Mouse (Mus musculus) midbrain, embryonic 14.5 days (tissue): ENCODE measurements at regions not wholly inside any gene's neighbourhood (a gene's known extent, or its start where the extent isn't known, plus 50 kb on each side); places are given as distances from the start of the nearest gene placed in this dataset.
A peak's percentile ranks its signal among the peaks of the same experiment; 100 is the strongest.

ENCODE experiments used
- ATAC-seq: fragments of 200-750 bp; cut with Nextera tagmentation; 2 replicates; pipeline ENCODE4 v1.8.0; 2017; ENCODE audit warnings: moderate number of reproducible peaks, moderate library complexity; ENCODE audit not compliant: low FRiP score, low TSS enrichment
- DNase-seq: peaks from one replicate; pipeline ENCODE4 v3.0.0-alpha.2; 2015
- H3K27ac ChIP-seq: fragments of 300-500 bp; sonication (generic); replicated peaks from 2 replicates; pipeline ENCODE4 v1.5.1; 2014; ENCODE audit warnings: mild to moderate bottlenecking, low read depth, low read length, moderate library complexity
- H3K27me3 ChIP-seq: fragments of 300-500 bp; sonication (generic); 2 replicates; pipeline ENCODE4 v1.6.1; 2014; ENCODE audit warnings: low read length, control low read depth, mixed read lengths; ENCODE audit not compliant: control insufficient read depth, insufficient read depth
- H3K36me3 ChIP-seq: fragments of 300-500 bp; sonication (generic); 2 replicates; pipeline ENCODE4 v1.6.1; 2014; ENCODE audit warnings: low read length, control low read depth; ENCODE audit not compliant: control insufficient read depth, insufficient read depth
- H3K4me1 ChIP-seq: fragments of 300-500 bp; sonication (generic); 2 replicates; pipeline ENCODE4 v1.6.1; 2014; ENCODE audit warnings: mild to moderate bottlenecking, antibody characterized with exemption, low read length, control low read depth; ENCODE audit not compliant: control insufficient read depth, insufficient read depth
- H3K4me2 ChIP-seq: fragments of 300-500 bp; sonication (generic); 2 replicates; pipeline ENCODE4 v1.6.1; 2014; ENCODE audit warnings: mild to moderate bottlenecking, low read length, moderate library complexity
- H3K4me3 ChIP-seq: fragments of 300-500 bp; sonication (generic); replicated peaks from 2 replicates; pipeline ENCODE4 v1.5.1; 2014; ENCODE audit warnings: low read depth, low read length
- H3K9ac ChIP-seq: fragments of 300-500 bp; sonication (generic); replicated peaks from 2 replicates; pipeline ENCODE4 v1.6.1; 2014; ENCODE audit warnings: mild to moderate bottlenecking, low read length, moderate library complexity
- H3K9me3 ChIP-seq: fragments of 300-500 bp; sonication (generic); 2 replicates; pipeline ENCODE4 v1.6.1; 2016; ENCODE audit warnings: low read length, control low read depth, mixed read lengths; ENCODE audit not compliant: control insufficient read depth
- WGBS: fragments of 180-500 bp; shearing (Covaris S2); extraction: QIAGEN DNeasy Blood & Tissue Kit; methylation state at CpG from one replicate; pipeline ENCODE4 v1.1.7; 2014; 5-methylcytosine and 5-hydroxymethylcytosine counted together

DNA sequence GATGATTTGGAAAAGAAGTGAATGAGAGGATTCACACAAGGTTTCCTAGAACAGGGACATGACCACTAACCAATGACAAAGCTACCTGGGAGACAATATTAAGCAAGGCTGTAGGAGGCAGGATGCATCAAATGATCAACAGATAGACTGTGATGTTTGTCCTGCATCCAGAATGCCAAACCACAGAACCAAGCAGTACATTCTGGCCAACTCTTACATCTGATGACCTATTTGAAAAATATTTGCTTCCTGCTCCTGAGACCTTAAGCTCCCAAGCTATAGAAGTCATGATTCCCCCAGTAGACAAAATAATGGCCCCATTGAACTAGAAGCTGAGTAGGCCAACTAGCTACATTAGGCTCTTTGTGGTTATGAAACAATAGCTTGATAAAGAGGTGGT, 498.6 kb upstream of the Gm10131 start:
- DNase-seq (no peak), ATAC-seq (no peak)
- Histone ChIP-seq H3K9ac (no peak overlapping the region), H3K27ac (no peak overlapping the region), H3K4me1 (no peaks in the 10 kb centered on the region), H3K4me3 (no peak overlapping the region), H3K27me3 (no peaks in the 10 kb centered on the region), H3K36me3 (no peaks in the 10 kb centered on the region), H3K4me2 (no peak overlapping the region), H3K9me3 (no peaks in the 10 kb centered on the region)

DNA sequence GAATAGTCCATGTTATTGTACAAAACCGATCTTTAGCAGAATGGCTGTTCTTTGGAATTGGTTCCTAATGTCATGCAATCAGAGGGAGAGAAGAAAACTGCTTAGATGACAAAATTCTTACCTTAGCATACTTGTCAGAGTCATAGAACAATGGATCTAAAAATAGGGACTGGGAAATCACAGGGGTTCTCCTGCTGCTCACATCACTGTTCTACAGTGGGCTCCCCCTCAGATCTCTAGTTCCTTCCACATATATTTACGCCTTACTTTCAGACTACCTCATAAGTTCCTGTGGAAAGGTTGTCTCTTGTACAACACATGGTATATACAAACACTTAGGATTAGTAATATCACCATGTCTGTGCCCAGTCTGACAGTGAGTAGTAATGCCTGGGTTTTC, 495.9 kb upstream of the Gm10131 start:
- no peaks in the 10 kb centered on the region for H3K27me3 ChIP-seq
- ATAC-seq (no peak), DNase-seq (no peak)
- no peak overlapping the region for H3K4me2 ChIP-seq
- H3K27ac ChIP-seq = no peak overlapping the region
- H3K4me1 ChIP-seq = no peaks in the 10 kb centered on the region
- H3K9me3 ChIP-seq = no peaks in the 10 kb centered on the region
- H3K9ac ChIP-seq = no peak overlapping the region
- H3K36me3 ChIP-seq = no peaks in the 10 kb centered on the region
- 92% methylated on average over 2 of the region's 2 CpGs for WGBS
- no peak overlapping the region for H3K4me3 ChIP-seq

DNA sequence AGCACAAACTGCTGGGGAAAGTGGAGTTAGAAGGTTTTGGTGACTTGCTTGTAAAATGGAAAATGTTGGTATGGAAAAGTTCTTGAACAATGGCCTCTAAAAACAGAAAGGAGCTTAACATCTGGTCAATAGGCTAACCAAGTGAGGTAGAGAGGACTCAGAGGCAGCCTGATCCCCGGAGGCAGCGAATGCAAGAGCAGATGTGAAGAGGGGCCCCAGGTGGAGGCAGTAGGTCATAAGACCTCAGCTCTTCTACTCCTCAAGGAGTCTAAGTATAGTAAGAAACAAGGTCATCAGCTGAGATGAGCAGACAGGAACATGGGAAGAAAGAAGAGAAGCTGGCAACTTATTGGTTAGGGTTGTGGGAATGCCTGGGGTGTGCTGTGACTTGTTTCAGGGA, 493.5 kb upstream of the Gm10131 start:
- 0 out of 2 replicates have a peak, but pooled peaks cover 4% of the 10 kb centered on the region for H3K4me1 ChIP-seq
- H3K27me3 ChIP-seq = no peaks in the 10 kb centered on the region
- DNase-seq (no peak), ATAC-seq (no peak)
- H3K36me3 ChIP-seq = no peaks in the 10 kb centered on the region
- WGBS = 97% methylated on average over 2 of the region's 2 CpGs
- H3K4me2 ChIP-seq = no peak overlapping the region
- no peak overlapping the region for H3K9ac ChIP-seq
- no peak overlapping the region for H3K27ac ChIP-seq
- no peaks in the 10 kb centered on the region for H3K9me3 ChIP-seq
- no peak overlapping the region for H3K4me3 ChIP-seq

DNA sequence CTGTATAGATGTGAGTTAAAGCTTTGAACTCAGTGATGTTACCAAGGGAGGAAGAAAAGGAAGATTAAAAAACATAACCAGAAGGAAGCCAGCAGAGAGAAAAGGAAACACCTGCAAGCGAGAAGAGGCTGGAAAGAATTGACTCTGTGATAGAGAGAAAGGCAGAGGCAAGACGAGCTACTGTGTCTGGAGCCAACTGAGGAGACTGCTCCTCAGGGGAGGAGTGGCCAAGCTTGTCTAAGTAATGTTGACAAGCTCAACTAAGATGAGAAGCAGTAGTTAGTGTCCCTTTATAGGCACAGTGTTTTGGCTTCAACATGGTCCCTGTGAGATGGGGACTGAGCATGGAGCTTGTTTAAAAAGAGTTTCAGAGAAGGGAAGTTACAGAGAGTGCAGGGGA, 493.0 kb upstream of the Gm10131 start:
- Histone ChIP-seq H3K9me3 (no peaks in the 10 kb centered on the region), H3K4me2 (no peak overlapping the region), H3K4me3 (no peak overlapping the region), H3K9ac (no peak overlapping the region), H3K27me3 (no peaks in the 10 kb centered on the region), H3K27ac (no peak overlapping the region), H3K36me3 (no peaks in the 10 kb centered on the region), H3K4me1 (0 out of 2 replicates have a peak, but pooled peaks cover 4% of the 10 kb centered on the region)
- ATAC-seq (no peak), DNase-seq (no peak)
- WGBS = 73% methylated on average over 2 of the region's 2 CpGs

DNA sequence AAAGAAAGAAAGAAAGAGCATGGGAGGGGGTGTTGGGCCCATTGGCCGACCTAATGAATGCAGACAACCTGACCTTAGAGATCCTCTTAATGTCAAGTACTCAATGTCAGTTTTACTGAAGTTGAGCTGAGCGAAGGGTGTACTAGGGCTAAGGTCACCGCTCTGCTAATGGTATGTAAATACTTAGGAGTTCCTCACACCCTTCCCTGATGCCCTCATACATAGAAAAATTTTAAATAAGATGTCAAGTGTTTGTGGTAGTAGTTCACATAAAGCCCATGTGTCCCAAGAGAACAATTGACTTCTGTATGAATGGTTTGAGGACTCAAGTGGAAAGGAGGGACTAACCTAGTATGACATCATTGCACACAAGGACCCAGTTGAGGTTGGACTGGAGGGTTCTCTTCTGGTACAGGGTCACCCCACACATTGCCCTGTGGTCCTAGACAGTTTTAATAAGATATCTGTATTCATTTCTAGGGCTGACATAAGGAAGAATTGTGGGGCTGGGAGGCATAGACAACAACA, 490.0 kb upstream of the Gm10131 start:
- H3K9me3 ChIP-seq = no peaks in the 10 kb centered on the region
- H3K36me3 ChIP-seq = no peaks in the 10 kb centered on the region
- no peak overlapping the region for H3K27ac ChIP-seq
- H3K4me2 ChIP-seq = no peak overlapping the region
- no peak for DNase-seq
- WGBS = 33% methylated on average over 3 of the region's 3 CpGs
- H3K4me3 ChIP-seq = no peak overlapping the region
- H3K27me3 ChIP-seq = no peaks in the 10 kb centered on the region
- no peak overlapping the region for H3K9ac ChIP-seq
- no peak for ATAC-seq
- 0 out of 2 replicates have a peak, but pooled peaks cover 4% of the 10 kb centered on the region for H3K4me1 ChIP-seq

- peak; percentile 34 for DNase-seq
These were observed 489.3 kb upstream of the Gm10131 start for GRCm38 (mm10) chr8:34600880-34601279.

GRCm38 (mm10) chr8:34596593-34596992, 485.1 kb upstream of the Gm10131 start:
- 78% methylated on average over 5 of the region's 5 CpGs for WGBS
- Histone ChIP-seq H3K4me1 (0 out of 2 replicates have a peak, but pooled peaks cover 4% of the 10 kb centered on the region), H3K4me3 (no peak overlapping the region), H3K9ac (no peak overlapping the region), H3K36me3 (no peaks in the 10 kb centered on the region), H3K4me2 (no peak overlapping the region), H3K27me3 (no peaks in the 10 kb centered on the region), H3K27ac (no peak overlapping the region), H3K9me3 (no peaks in the 10 kb centered on the region)
- ATAC-seq (no peak), DNase-seq (no peak)

More at GRCm38 (mm10) chr8:34600880-34601279, 489.3 kb upstream of the Gm10131 start:
- 49% methylated on average over 5 of the region's 5 CpGs for WGBS
- no peak overlapping the region for H3K9ac ChIP-seq
- H3K27ac ChIP-seq = no peak overlapping the region
- H3K9me3 ChIP-seq = no peaks in the 10 kb centered on the region
- no peaks in the 10 kb centered on the region for H3K27me3 ChIP-seq
- H3K36me3 ChIP-seq = no peaks in the 10 kb centered on the region
- H3K4me2 ChIP-seq = no peak overlapping the region
- H3K4me3 ChIP-seq = no peak overlapping the region
- no peak for ATAC-seq
- H3K4me1 ChIP-seq = 0 out of 2 replicates have a peak, but pooled peaks cover 4% of the 10 kb centered on the region

- Histone ChIP-seq H3K27ac (no peak overlapping the region), H3K9me3 (no peaks in the 10 kb centered on the region), H3K4me1 (no peaks in the 10 kb centered on the region), H3K27me3 (no peaks in the 10 kb centered on the region), H3K9ac (no peak overlapping the region), H3K36me3 (no peaks in the 10 kb centered on the region), H3K4me3 (no peak overlapping the region), H3K4me2 (no peak overlapping the region)
- DNase-seq (no peak), ATAC-seq (no peak)
- WGBS = 92% methylated on average over 8 of the region's 8 CpGs
These were observed 479.6 kb upstream of the Gm10131 start for GRCm38 (mm10) chr8:34590976-34591749.

DNA sequence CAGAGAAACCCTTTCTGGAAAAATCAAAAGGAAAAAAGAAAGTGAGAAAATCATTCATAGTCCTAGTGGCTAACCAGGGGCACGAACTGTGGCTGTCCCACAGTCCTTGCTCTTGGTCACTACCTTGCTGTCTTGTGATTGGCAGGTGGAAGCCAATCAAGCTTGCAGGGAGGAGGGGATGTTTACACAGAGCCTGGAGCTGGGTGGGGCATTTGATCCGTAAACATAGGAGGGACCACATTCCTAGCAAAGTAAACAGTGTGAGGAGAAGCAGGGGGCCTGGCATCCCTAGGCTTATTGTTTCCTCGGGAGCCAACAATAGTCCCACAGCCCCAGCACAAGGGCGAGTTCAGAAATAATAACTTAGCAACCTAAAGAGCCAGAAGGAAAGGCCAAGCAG, 466.5 kb upstream of the Gm10131 start:
- Histone ChIP-seq H3K27ac (no peak overlapping the region), H3K9me3 (no peaks in the 10 kb centered on the region), H3K36me3 (no peaks in the 10 kb centered on the region), H3K4me1 (no peaks in the 10 kb centered on the region), H3K9ac (no peak overlapping the region), H3K4me2 (no peak overlapping the region), H3K27me3 (no peaks in the 10 kb centered on the region), H3K4me3 (no peak overlapping the region)
- no peak for DNase-seq
- no peak for ATAC-seq
- WGBS = 28% methylated on average over 4 of the region's 4 CpGs
